Mouse (Mus musculus): ENCODE measurements around the gene Zmym4. TPM values are rescaled to one million over a fixed set of nuclear protein-coding genes. Genes with fewer than 3 reads are reported as not detected.

The Zmym4 gene
- polyA plus RNA-seq, 2 experiments from 2014 or later = 16.3 to 19.7 TPM

GRCm38 (mm10) chr4:126942846-126943245, 25.1 kb downstream of the Zmym4 start:
- no peak for ATAC-seq

- ATAC-seq = no peak
Measured at GRCm38 (mm10) chr4:126927701-126928100, 40.2 kb downstream of the Zmym4 start.

- no peak for ATAC-seq
Measured at GRCm38 (mm10) chr4:126889879-126890278, 78.1 kb downstream of the Zmym4 start.

DNA sequence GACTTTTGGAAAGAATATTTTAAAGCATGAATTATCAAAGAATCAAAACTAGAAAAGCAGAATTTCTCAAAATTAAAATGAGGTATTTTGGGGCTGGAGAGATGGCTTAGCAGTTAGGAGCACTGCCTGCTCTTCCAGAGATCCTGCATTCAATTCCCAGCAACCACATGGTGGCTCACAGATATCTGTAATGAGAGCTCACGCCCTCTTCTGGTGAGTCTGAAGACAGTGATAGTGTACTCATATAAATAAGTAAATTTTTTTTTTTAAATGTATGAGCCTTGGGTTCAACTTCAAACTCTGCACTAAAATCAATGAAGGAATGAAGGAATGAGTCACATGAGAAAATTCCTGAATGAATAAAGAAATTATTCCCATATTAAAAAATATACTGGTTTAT, 82.0 kb downstream of the Zmym4 start:
- no peak for ATAC-seq

DNA sequence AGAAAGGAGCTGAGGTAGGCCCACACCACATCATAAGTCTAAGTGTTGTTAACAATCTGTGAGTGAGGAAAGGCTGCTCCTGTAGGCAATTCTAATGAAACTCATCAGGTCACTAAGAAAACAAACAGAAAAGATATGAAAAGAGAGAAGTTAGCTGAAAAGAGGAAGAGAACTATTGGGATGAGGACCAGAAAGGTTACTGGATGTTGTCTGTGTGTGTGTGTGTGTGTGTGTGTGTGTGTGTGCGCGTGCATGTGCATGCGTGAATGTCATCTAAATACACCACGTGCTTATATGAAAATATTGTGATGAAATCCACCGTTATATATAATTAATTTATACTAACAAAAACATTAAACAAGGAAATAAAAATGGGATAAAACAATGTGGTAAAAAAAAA, 84.3 kb downstream of the Zmym4 start:
- ATAC-seq = no peak

DNA sequence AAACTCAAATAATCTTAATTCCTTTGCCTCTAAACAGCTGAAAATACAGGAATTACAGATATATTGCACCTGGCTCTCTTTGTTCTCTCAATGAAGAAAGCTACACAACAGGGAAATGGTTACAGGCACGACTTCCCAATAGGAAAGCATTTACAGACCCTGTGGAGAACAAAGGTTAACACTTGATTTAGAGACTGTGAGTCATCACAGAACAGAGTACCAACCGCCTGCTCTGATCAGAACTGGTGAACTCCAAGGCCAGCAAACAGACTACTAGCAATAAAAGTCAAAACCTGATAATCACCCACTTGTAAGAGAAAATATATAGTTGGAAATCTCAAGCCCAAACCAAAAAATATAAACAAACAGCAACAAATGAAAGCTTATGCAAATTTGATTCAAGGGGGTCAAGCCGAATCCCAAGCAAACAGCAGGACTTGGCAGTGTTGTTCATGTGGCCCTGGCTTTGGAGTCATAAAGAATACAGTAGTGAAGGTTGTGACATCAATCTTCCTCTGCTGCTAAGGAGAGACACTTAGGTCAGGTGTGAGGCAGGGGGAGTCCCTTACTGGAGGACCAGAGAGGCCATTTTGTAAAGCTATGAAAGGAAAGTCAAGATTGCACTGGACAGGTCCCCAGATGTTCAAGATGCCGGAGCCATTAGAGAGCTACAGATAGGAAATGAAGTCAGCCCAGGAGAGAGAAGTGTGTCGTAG, 88.2 kb downstream of the Zmym4 start:
- no peak for ATAC-seq

DNA sequence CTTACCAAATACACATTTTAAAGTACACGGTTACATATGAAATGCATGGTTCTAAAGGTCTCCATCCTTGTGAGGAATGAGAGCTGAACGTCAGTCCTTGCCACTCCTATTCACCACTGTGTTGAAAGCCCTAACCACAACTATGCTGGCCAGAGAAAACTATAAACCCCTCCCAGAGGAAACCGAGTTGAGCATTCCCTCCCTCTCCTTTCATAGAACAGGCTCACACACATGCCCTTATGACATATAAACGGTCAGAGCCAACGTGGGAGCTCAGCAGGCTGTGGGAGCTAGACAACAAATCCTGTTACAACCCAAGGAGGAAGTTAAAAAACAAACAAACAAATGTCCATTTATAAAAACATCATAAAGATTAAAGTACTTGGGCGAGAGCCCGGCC, 95.2 kb downstream of the Zmym4 start:
- no peak for ATAC-seq

GRCm38 (mm10) chr4:126868699-126869098, 99.2 kb downstream of the Zmym4 start:
- ATAC-seq = no peak

GRCm38 (mm10) chr4:126861514-126862266, 106.2 kb downstream of the Zmym4 start:
- peak; percentile 83 for ATAC-seq

DNA sequence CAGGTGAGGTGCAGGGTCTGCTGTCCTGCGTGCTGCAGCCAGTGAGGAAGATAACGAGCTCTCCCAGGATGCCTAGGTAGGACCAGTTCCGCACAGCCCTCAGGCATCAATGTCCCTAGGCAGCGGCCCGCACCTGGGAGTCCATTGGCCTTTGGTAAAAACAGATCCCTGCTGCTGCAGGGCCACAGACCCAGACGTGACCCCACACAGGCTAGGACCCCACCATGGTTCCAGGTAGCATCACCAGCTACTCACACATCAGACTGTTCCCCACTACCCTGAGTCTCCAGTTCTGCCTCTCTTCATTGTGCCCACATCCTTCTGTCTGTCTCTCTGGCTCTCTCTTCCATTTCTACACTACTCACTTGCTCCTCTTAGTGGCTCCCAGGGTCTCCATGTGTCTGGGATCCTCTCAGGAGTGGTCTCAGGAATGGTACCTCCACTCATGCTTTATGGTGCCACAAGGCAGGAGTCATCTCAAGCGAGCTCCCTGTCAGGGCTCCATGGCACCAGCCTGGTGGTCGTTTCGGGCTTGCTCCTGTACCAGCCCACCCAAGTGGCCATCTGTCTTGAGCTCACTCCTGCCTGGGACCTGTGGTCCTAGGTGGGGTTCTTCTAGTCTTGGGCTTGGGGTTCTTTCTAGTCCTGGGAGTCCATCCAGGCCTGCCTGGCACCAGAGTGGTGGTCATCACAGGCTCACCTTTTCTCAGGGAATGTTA, 107.5 kb downstream of the Zmym4 start:
- ATAC-seq = no peak

DNA sequence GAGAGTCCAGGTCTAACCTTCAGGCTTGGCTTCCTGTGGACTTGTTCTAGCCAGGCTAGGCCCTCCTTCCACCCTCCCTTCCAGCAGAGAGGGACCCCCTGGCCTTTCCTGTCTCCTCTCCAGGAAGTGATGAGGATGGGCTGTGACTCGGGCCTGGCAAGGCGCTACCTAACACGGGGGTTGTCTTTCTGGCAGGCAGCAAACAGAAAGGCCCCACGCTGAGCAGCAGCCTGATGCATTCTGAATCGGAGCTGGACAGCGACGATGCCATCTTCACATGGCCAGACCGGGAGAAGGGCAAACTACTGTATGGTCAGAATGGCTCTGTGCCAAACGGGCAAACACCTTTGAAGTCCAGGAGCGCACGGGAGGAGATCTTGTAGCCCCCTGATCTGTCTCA, 115.0 kb downstream of the Zmym4 start:
- ATAC-seq = no peak

- ATAC-seq = no peak
Measured at GRCm38 (mm10) chr4:126850778-126851080, 117.2 kb downstream of the Zmym4 start.

- ATAC-seq = peak; percentile 76
Measured at GRCm38 (mm10) chr4:126850019-126850777, 117.7 kb downstream of the Zmym4 start.

GRCm38 (mm10) chr4:126846971-126847370, 121.0 kb downstream of the Zmym4 start:
- ATAC-seq = no peak

DNA sequence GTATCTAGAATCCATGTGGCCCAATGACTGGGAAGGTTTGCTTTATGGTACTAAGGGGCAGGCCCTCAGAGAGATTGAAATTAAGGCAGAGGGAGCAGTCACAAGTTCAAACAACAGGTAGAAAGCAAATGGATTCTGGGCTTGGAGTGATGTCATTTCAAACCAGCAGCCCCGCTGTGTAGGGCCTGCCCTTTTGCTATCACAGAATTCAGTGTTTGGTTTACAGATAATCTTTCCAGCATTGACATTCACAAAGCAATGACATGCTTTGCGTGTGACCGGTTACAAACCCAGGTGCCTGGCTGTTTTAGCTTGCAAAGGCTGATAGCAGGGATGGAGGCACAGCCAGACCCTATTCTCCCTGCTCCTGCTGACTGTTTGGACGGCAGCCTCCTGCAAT, 122.3 kb downstream of the Zmym4 start:
- ATAC-seq = no peak

GRCm38 (mm10) chr4:126842911-126843310, 125.0 kb downstream of the Zmym4 start:
- ATAC-seq = no peak

DNA sequence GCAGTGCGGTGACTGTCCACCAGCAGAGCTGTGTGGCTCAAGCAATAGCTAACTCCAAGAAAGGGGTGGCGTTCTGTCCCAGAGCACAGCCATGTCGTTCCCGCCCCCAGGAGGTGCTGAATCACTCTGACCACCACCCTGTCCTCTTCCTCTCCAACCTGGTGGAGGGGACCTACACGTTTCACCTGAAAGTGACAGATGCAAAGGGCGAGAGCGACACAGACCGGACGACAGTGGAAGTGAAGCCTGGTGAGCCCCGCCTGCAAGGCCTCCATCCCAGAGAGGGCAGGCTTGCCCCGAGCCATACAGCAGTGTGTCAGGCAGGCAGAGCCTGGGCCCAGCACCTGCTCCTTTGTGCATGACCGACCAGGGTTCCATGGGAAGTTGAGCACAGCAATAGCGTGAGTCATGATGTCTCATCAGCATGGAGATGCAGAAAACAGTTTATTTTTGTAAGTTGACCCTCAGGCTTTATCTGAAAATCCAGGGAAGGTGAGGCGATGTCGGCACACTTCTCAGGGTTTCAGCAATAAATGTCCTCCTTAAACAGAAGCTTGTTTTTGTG, 126.9 kb downstream of the Zmym4 start:
- ATAC-seq = no peak

DNA sequence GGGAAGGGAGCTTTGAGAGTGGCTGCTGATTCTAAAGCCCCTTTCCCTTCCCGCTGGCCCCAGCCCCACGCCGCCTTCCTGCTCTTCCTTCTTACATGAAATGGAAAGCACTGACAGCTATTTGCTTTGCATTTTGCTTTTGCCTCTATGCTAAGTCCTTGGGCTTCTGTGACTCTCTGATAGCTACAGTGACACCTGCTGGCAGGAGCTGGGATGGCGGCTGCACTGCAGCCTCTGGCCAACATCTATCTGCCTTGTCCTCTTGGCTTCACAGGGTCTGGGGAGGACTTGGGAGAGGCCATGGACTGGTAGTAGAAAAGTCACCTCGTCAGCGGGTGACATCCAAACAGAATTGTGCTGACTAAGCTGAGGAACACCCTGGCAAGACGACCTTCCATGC, 128.1 kb downstream of the Zmym4 start:
- peak; percentile 74 for ATAC-seq

- no peak for ATAC-seq
Measured at GRCm38 (mm10) chr4:126838799-126839198, 129.1 kb downstream of the Zmym4 start.

DNA sequence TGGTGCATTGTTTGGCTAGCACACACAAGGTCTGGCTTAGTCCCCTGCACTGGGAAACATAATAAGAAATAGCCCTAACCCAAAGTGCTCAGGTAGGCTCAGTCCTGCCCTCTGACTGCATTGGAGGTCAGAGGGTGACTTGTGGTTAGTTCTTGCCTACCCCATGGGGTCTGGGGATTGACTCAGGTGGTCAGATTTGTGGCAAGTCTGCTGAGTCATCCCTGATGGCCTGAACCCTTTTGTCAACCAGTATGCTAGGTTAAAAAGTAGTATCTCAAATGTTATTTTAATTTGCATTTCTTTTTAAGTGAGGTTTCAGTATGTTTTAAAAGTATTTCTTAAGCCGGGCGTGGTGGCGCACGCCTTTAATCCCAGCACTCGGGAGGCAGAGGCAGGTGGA, 136.8 kb downstream of the Zmym4 start:
- no peak for ATAC-seq

- ATAC-seq = no peak
Measured at GRCm38 (mm10) chr4:126823917-126824316, 144.0 kb downstream of the Zmym4 start.
